Mouse (Mus musculus) spleen, adult 18-20 months (tissue): ENCODE measurements around the gene Txnip.
"Not testable (repeated sequence)": the region's sequence is repeated elsewhere in the genome, so short reads cannot be mapped to it uniquely, and the experiment has no call there.

Source experiments
- DNase-seq, 2 experiments: peaks; one replicate each; pipeline ENCODE4 v3.0.0; 2022; ENCODE audit warnings: mixed read lengths in 2 of 2

The Txnip gene

GRCm38 (mm10) chr3:96594851-96595250, 37.1 kb downstream of the Txnip start:
- no peak for DNase-seq

- no peak for DNase-seq
Observed at GRCm38 (mm10) chr3:96595661-96596060, 37.9 kb downstream of the Txnip start.

- no peak for DNase-seq
Observed at GRCm38 (mm10) chr3:96596228-96596707, 38.5 kb downstream of the Txnip start, which contains the start of gene Ankrd34a. Gene Ankrd34a (plus strand): TSS chr3:96596636.

GRCm38 (mm10) chr3:96596855-96597254, 39.1 kb downstream of the Txnip start:
- DNase-seq, result no peak

GRCm38 (mm10) chr3:96597435-96597891, 39.7 kb downstream of the Txnip start:
- no peak for DNase-seq

- peak in 1 of 2 experiments; percentile 36 for DNase-seq
Observed at GRCm38 (mm10) chr3:96598156-96599068, 40.7 kb downstream of the Txnip start.

GRCm38 (mm10) chr3:96599069-96599393, 41.3 kb downstream of the Txnip start:
- DNase-seq, result no peak

- no peak for DNase-seq
Observed at GRCm38 (mm10) chr3:96599411-96599810, 41.7 kb downstream of the Txnip start.

GRCm38 (mm10) chr3:96600639-96601250, 43.0 kb downstream of the Txnip start, which contains the start of gene Lix1l:
Gene Lix1l (plus strand): TSS chr3:96601149.
- peak; percentile 75 to 79 for DNase-seq

- peak; percentile 12 to 29 for DNase-seq
Observed at GRCm38 (mm10) chr3:96601251-96601787, 43.6 kb downstream of the Txnip start.

GRCm38 (mm10) chr3:96601941-96602703, 44.4 kb downstream of the Txnip start:
- no peak for DNase-seq

- DNase-seq, result no peak
Observed at GRCm38 (mm10) chr3:96602704-96603084, 44.9 kb downstream of the Txnip start.

GRCm38 (mm10) chr3:96603311-96603710, 45.6 kb downstream of the Txnip start:
- DNase-seq, result no peak

GRCm38 (mm10) chr3:96606007-96606406, 48.2 kb downstream of the Txnip start:
- DNase-seq, result not testable (repeated sequence)

- DNase-seq, result no peak
Observed at GRCm38 (mm10) chr3:96606618-96607017, 48.9 kb downstream of the Txnip start.
